Mouse (Mus musculus): ENCODE results near the gene Spta1.
A peak's percentile ranks its signal among the peaks of the same experiment; 100 is the strongest.

- TF ChIP-seq ZMIZ1 (IDR thresholded peaks at IDR 0.05; ENCODE audit: low read depth, low read length) (no peak), CTCF (IDR thresholded peaks at IDR 0.05 in 2 of 3, conservative IDR thresholded peaks at IDR 0.05 in 1 of 3; ENCODE audit: control insufficient read depth in 1 of 3, insufficient read depth in 1 of 3, low read depth in 2 of 3, low read length in 3 of 3, poor library complexity in 1 of 3, severe bottlenecking in 1 of 3) (no peak), GATA1 (IDR thresholded peaks at IDR 0.05; ENCODE audit: low read depth, low read length) (peak; percentile 69; the same call in 1 of the 2 replicates), SMC3 (IDR thresholded peaks at IDR 0.05; ENCODE audit: low read depth, low read length) (no peak), USF1 (IDR thresholded peaks at IDR 0.05; ENCODE audit: low read depth, low read length) (no peak), EP300 (IDR thresholded peaks at IDR 0.05; ENCODE audit: low read depth in 1 of 2, low read length in 2 of 2) (peak; percentile 66 to 81), MXI1 (IDR thresholded peaks at IDR 0.05; ENCODE audit: low read depth, low read length) (0 out of 2 replicates have a peak, but pooled peaks have one; percentile 11), CHD1 (IDR thresholded peaks at IDR 0.05; ENCODE audit: low read depth, low read length) (no peak), MAZ (IDR thresholded peaks at IDR 0.05; ENCODE audit: low read depth, low read length) (no peak), MAFK (IDR thresholded peaks at IDR 0.05; ENCODE audit: borderline replicate concordance, low read depth, low read length) (no peak), MAX (IDR thresholded peaks at IDR 0.05; ENCODE audit: low read length) (no peak; the same call in 1 of the 2 replicates), HCFC1 (IDR thresholded peaks at IDR 0.05; ENCODE audit: low read depth, low read length) (no peak)
Measured at GRCm38 (mm10) chr1:174269162-174269561, 96.6 kb downstream of the Spta1 start.

Measured in MEL (cell line).